8 mouse cellular contexts compared by ENCODE assay signal in the genomic region with DNA sequence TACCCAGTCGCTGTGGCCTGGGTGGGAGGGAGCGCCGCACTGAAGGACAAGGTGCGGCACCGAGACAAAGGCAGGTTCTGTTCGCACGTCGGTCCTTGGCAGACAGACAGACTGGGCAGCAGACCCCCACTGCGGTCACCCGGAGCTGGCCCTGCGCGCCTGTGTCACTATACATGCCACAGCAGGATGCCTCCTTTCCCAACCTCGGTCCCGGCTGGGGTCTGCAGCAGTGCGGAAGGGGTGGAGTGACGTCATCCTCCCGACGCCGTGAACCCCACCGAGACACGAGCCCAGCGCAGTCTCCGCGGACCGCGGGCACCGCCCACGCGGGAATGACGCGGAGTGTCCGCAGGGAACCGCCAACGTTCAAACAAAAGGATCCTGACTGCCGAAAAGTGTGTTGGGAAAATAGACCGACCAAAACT. TPM values are rescaled to one million over a fixed set of nuclear protein-coding genes. Genes with fewer than 3 reads are reported as not detected.
DNase-seq lines count a peak whose midpoint lies in the region; ATAC-seq lines count a peak whose summit lies in the region.
"Not testable (repeated sequence)": the region's sequence is repeated elsewhere in the genome, so short reads cannot be mapped to it uniquely, and the experiment has no call there.

No protein-coding gene starts in this region.

- peak overlapping the region; percentile 70 for H3K9ac ChIP-seq in intestine, embryonic 16.5 days (ENCODE audit: low read depth, low read length)
- H3K9ac ChIP-seq in limb, embryonic 12.5 days (replicated peaks), result peak overlapping the region; percentile 66
- peak overlapping the region; percentile 64; the same call in 1 of the 2 replicates for H3K9ac ChIP-seq in midbrain, embryonic 11.5 days (ENCODE audit: low read length)

- peak; percentile 90 for DNase-seq in 3134 (ENCODE audit: extremely low read depth, insufficient read length, low spot score)
- DNase-seq in adrenal gland, postnatal 14 days, result peak; percentile 71
- DNase-seq in embryo, embryonic 9.5 days (ENCODE audit: extremely low spot score), result peak; percentile 84
- DNase-seq in heart, adult 18-20 months, result peak; percentile 73 to 80
- peak; percentile 99 for DNase-seq in midbrain, embryonic 11.5 days (ENCODE audit: low spot score, missing footprints)
- DNase-seq in skeletal muscle tissue, adult 2 months (ENCODE audit: low read depth, low spot score), result peak; percentile 64

- peak; percentile 82 for ATAC-seq in intestine, embryonic 16.5 days
- ATAC-seq in limb, embryonic 12.5 days (ENCODE audit: insufficient number of reproducible peaks, insufficient read depth, low FRiP score, low TSS enrichment, low read depth), result peak; percentile 80; the same call in 1 of the 2 replicates
- peak; percentile 91 for ATAC-seq in midbrain, embryonic 11.5 days (ENCODE audit: low FRiP score)

- not testable (repeated sequence) for H3K4me1 ChIP-seq in intestine, embryonic 16.5 days (ENCODE audit: control insufficient read depth, insufficient read depth, low read length); limb, embryonic 12.5 days (replicated peaks); midbrain, embryonic 11.5 days (ENCODE audit: control insufficient read depth, insufficient read depth, low read length)

- H3K9me3 ChIP-seq in intestine, embryonic 16.5 days (ENCODE audit: control insufficient read depth, low read length); limb, embryonic 12.5 days; midbrain, embryonic 11.5 days (ENCODE audit: control insufficient read depth, low read length): not testable (repeated sequence)

- not testable (repeated sequence) for H3K27me3 ChIP-seq in intestine, embryonic 16.5 days (replicated peaks; ENCODE audit: control insufficient read depth, insufficient read depth, low read length); limb, embryonic 12.5 days; midbrain, embryonic 11.5 days (ENCODE audit: control insufficient read depth, insufficient read depth, low read length)

- under 1% methylated on average over 34 of the region's 36 CpGs for WGBS in intestine, embryonic 16.5 days
- under 1% methylated on average over 36 of the region's 36 CpGs for whole genome bisulfite sequencing in limb, embryonic 12.5 days
- under 1% methylated on average over 35 of the region's 36 CpGs for WGBS in midbrain, embryonic 11.5 days

- H3K4me3 ChIP-seq in intestine, embryonic 16.5 days (ENCODE audit: low read length), result peak overlapping the region; percentile 56
- H3K4me3 ChIP-seq in limb, embryonic 12.5 days (replicated peaks), result peak overlapping the region; percentile 50
- H3K4me3 ChIP-seq in midbrain, embryonic 11.5 days (ENCODE audit: low read depth, low read length), result peak overlapping the region; percentile 43

- peak overlapping the region; percentile 50 for H3K4me2 ChIP-seq in intestine, embryonic 16.5 days (ENCODE audit: low read depth, low read length)
- H3K4me2 ChIP-seq in limb, embryonic 12.5 days, result peak overlapping the region; percentile 49
- H3K4me2 ChIP-seq in midbrain, embryonic 11.5 days, result peak overlapping the region; percentile 44

- not testable (repeated sequence) for H3K36me3 ChIP-seq in intestine, embryonic 16.5 days (ENCODE audit: control insufficient read depth, insufficient read depth, low read length); limb, embryonic 12.5 days; midbrain, embryonic 11.5 days (ENCODE audit: control insufficient read depth, insufficient read depth, low read length)

- H3K27ac ChIP-seq in intestine, embryonic 16.5 days (ENCODE audit: low read length), result peak overlapping the region; percentile 68
- H3K27ac ChIP-seq in limb, embryonic 12.5 days, result peak overlapping the region; percentile 74
- not testable (repeated sequence) for H3K27ac ChIP-seq in midbrain, embryonic 11.5 days (ENCODE audit: low read depth, low read length)

RNA-seq across cellular contexts. Expression of a gene that starts 0.6 kb away (rescaled TPM):
- 105 and 109 TPM in 2 replicates for total RNA-seq in adrenal gland, postnatal 14 days (2021)
- total RNA-seq in heart, adult 18-20 months (2021), result 10 to 100 TPM; 36.8 to 40.4 TPM
- polyA plus RNA-seq in intestine, embryonic 16.5 days (2015; fragmentation: Nextera tagmentation; extraction: Ambion mirVana), result 239 and 250 TPM in 2 replicates
- polyA plus RNA-seq in limb, embryonic 12.5 days (2016; fragmentation: Nextera tagmentation; extraction: Ambion mirVana), result 312 and 326 TPM in 2 replicates
- polyA plus RNA-seq in midbrain, embryonic 11.5 days (2014; fragmentation: Nextera tagmentation; extraction: Ambion mirVana), result 302 and 308 TPM in 2 replicates

RNA-seq across cellular contexts. Expression of a gene that starts 3.8 kb away (rescaled TPM):
- 0.85 and 1.5 TPM in 2 replicates for total RNA-seq in adrenal gland, postnatal 14 days (2021)
- 1 to 10 TPM in 1 of 2 experiments, under 1 TPM in 1; 0.62 to 1.2 TPM for total RNA-seq in heart, adult 18-20 months (2021)
- polyA plus RNA-seq in intestine, embryonic 16.5 days (2015; fragmentation: Nextera tagmentation; extraction: Ambion mirVana), result 3.9 and 4.5 TPM in 2 replicates
- polyA plus RNA-seq in limb, embryonic 12.5 days (2016; fragmentation: Nextera tagmentation; extraction: Ambion mirVana), result not detected in 2 replicates
- polyA plus RNA-seq in midbrain, embryonic 11.5 days (2014; fragmentation: Nextera tagmentation; extraction: Ambion mirVana), result not detected in 2 replicates

RNA-seq across cellular contexts. Expression of a gene that starts 53.6 kb away (rescaled TPM):
- total RNA-seq in adrenal gland, postnatal 14 days (2021), result 9.2 and 16.4 TPM in 2 replicates
- 1 to 10 TPM; 1.0 to 2.2 TPM for total RNA-seq in heart, adult 18-20 months (2021)
- 29.8 and 33.1 TPM in 2 replicates for polyA plus RNA-seq in intestine, embryonic 16.5 days (2015; fragmentation: Nextera tagmentation; extraction: Ambion mirVana)
- polyA plus RNA-seq in limb, embryonic 12.5 days (2016; fragmentation: Nextera tagmentation; extraction: Ambion mirVana), result 56.5 and 62.0 TPM in 2 replicates
- polyA plus RNA-seq in midbrain, embryonic 11.5 days (2014; fragmentation: Nextera tagmentation; extraction: Ambion mirVana), result 32.5 and 33.3 TPM in 2 replicates
